Mouse (Mus musculus): ENCODE measurements at regions not wholly inside any gene's neighbourhood (a gene's known extent, or its start where the extent isn't known, plus 50 kb on each side); places are given as distances from the start of the nearest gene placed in this dataset.

DNA sequence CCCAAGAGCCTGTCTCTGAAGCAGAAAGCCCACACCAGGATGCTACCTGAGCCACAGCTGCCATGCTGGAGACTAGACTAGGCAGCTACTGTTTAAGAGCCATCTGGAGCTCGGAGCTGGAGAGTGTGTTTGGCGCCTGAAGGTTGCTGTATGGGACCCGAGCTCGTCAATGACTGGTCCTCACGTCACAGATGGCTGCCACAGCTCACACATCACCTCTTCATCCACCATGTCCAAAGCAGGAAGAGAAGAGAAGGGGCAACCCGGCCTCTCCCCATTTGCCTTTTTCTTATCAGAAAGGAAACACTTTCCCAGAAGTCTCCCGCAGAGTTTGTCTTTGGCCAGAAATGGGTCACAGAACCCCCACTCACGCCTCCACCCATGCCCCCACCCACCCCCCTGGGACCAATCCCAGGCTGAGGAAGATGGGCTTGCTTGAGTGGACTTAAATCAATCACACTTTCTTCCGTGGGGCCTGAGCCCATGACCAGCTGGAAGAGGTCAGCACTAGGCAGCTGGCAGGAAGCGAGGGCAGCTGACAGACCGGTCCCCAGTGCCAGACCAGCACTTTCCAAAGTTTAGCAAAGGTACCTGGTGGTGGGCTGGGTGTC is 53.5 kb upstream of the Ptpn1 start:
- Histone ChIP-seq H3K4me2 (ENCODE audit: low read depth, low read length) (no peak overlapping the region), H3K27ac (replicated peaks; ENCODE audit: low read depth, low read length) (no peak overlapping the region), H3K27me3 (ENCODE audit: control insufficient read depth, insufficient read depth, low read length) (no peaks in the 10 kb centered on the region), H3K4me1 (ENCODE audit: control insufficient read depth, insufficient read depth, low read length) (no peaks in the 10 kb centered on the region), H3K9me3 (replicated peaks; ENCODE audit: control insufficient read depth, low read length) (no peaks in the 10 kb centered on the region), H3K36me3 (replicated peaks; ENCODE audit: control insufficient read depth, insufficient read depth, low read depth, low read length) (no peaks in the 10 kb centered on the region), H3K9ac (replicated peaks; ENCODE audit: low read length) (no peak overlapping the region), H3K4me3 (ENCODE audit: low read depth, low read length) (no peak overlapping the region)
- WGBS, result 66% methylated on average over 10 of the region's 11 CpGs
- no peak for DNase-seq (ENCODE audit: low spot score)
- ATAC-seq (replicated peaks; ENCODE audit: insufficient number of reproducible peaks, low FRiP score, low TSS enrichment, low read depth), result no peak

DNA sequence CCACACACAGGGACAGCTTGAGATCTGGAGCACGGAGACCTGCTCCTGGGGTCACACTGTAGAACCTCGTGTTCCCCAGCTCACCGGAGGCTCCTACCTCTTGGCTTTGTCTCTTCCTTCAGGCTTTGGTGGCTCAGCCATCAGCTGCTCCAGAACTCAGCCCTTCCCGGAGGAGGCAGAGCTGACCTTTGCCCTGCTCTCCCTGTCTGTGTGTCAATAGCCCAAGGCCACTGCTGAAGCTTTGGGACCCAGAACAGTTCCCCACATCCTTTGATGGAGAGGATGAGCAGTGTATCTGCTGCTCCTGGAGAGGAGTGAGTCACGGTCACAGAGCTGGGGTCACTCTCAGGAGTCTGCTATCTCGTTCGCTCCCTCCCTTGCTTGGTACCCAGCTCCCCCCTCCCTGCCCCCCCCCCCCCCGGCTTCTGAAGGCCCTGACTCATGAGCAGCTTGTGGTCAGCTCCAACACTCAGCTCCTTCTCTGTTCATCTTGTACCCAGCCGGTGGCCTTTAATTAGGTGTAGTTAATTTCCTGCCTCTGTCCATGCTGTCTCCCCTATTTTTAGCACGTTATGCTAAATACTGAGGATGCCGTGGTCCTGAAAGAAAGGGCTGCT is 54.5 kb upstream of the Ptpn1 start:
- Histone ChIP-seq H3K36me3 (replicated peaks; ENCODE audit: control insufficient read depth, insufficient read depth, low read depth, low read length) (no peaks in the 10 kb centered on the region), H3K4me3 (ENCODE audit: low read depth, low read length) (no peak overlapping the region), H3K9me3 (replicated peaks; ENCODE audit: control insufficient read depth, low read length) (no peaks in the 10 kb centered on the region), H3K4me2 (ENCODE audit: low read depth, low read length) (no peak overlapping the region), H3K27me3 (ENCODE audit: control insufficient read depth, insufficient read depth, low read length) (no peaks in the 10 kb centered on the region), H3K27ac (replicated peaks; ENCODE audit: low read depth, low read length) (no peak overlapping the region), H3K4me1 (ENCODE audit: control insufficient read depth, insufficient read depth, low read length) (no peaks in the 10 kb centered on the region), H3K9ac (replicated peaks; ENCODE audit: low read length) (no peak overlapping the region)
- no peak for ATAC-seq (replicated peaks; ENCODE audit: insufficient number of reproducible peaks, low FRiP score, low TSS enrichment, low read depth)
- 35% methylated on average over 11 of the region's 11 CpGs for WGBS
- no peak for DNase-seq (ENCODE audit: low spot score)

DNA sequence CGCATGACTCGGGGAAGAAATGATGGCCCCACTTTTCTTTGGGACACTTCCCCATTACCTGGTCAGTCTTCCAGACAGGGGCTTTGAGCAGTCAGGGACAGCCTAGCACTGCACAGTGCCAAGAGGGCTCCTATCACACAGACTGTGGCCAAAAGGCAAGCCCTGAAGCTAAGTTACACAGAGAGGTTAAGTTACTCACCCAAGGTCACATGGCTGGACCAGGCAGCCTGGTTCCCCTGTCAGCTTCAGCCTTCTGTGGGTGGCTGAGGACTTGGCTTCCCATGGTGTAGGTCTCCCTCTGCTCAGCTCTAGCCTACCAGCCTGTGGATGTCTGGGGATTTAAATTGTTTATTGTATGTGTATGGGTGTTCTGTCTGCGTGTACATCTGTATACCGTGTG is 59.4 kb upstream of the Ptpn1 start:
- no peaks in the 10 kb centered on the region for H3K36me3 ChIP-seq (replicated peaks; ENCODE audit: control insufficient read depth, insufficient read depth, low read depth, low read length)
- no peak overlapping the region for H3K4me2 ChIP-seq (ENCODE audit: low read depth, low read length)
- DNase-seq (ENCODE audit: low spot score), result no peak
- no peaks in the 10 kb centered on the region for H3K27me3 ChIP-seq (ENCODE audit: control insufficient read depth, insufficient read depth, low read length)
- H3K9me3 ChIP-seq (replicated peaks; ENCODE audit: control insufficient read depth, low read length), result no peaks in the 10 kb centered on the region
- no peak for ATAC-seq (replicated peaks; ENCODE audit: insufficient number of reproducible peaks, low FRiP score, low TSS enrichment, low read depth)
- H3K4me3 ChIP-seq (ENCODE audit: low read depth, low read length), result no peak overlapping the region
- H3K27ac ChIP-seq (replicated peaks; ENCODE audit: low read depth, low read length), result no peak overlapping the region
- no peaks in the 10 kb centered on the region for H3K4me1 ChIP-seq (ENCODE audit: control insufficient read depth, insufficient read depth, low read length)
- WGBS, result 94% methylated on average over 4 of the region's 4 CpGs
- H3K9ac ChIP-seq (replicated peaks; ENCODE audit: low read length), result no peak overlapping the region

DNA sequence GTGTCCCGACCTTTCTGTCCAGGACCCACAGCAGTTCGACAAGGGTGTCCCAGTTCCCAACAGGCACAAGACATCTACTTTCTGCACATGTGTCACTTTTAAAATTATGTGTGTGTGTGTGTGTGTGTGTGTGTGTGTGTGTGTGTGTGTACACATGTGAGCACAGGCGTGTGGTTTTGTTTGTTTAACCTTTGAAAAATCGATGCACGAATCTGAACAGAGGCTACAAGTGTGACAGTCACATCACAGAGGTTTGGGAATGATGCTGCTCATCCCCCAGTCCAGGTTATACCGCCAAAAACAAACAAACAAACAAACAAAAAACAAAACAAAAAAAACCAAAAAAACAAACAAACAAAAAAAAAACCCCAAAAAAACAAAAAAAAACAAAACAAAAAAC is 61.7 kb upstream of the Ptpn1 start:
- ATAC-seq (replicated peaks; ENCODE audit: insufficient number of reproducible peaks, low FRiP score, low TSS enrichment, low read depth) (no peak), DNase-seq (ENCODE audit: low spot score) (no peak)
- Histone ChIP-seq H3K36me3 (replicated peaks; ENCODE audit: control insufficient read depth, insufficient read depth, low read depth, low read length) (no peaks in the 10 kb centered on the region), H3K4me1 (ENCODE audit: control insufficient read depth, insufficient read depth, low read length) (no peaks in the 10 kb centered on the region), H3K9ac (replicated peaks; ENCODE audit: low read length) (no peak overlapping the region), H3K4me2 (ENCODE audit: low read depth, low read length) (no peak overlapping the region), H3K4me3 (ENCODE audit: low read depth, low read length) (no peak overlapping the region), H3K27ac (replicated peaks; ENCODE audit: low read depth, low read length) (no peak overlapping the region), H3K27me3 (ENCODE audit: control insufficient read depth, insufficient read depth, low read length) (no peaks in the 10 kb centered on the region), H3K9me3 (replicated peaks; ENCODE audit: control insufficient read depth, low read length) (no peaks in the 10 kb centered on the region)
- WGBS, result 84% methylated on average over 6 of the region's 6 CpGs

DNA sequence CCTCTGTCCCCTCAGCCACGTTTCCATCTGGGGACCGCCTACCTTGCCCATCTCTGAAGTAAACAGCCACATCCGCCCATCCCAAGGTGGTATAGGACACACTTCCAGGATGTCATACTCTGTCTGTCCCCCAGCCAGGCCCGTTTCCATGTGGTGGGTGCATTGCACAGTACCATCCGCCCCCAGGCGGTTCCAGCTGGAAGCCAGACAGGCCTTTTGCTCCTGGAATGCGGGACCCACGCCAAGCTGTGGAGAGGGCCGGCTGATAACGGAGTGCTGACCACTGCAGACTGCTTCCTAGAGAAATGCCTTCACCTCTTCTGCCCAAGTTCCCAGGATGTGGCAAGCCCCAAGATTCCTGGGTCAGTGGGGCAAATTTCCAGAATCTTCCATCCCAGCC is 65.1 kb upstream of the Ptpn1 start:
- Histone ChIP-seq H3K27me3 (ENCODE audit: control insufficient read depth, insufficient read depth, low read length) (no peaks in the 10 kb centered on the region), H3K27ac (replicated peaks; ENCODE audit: low read depth, low read length) (no peak overlapping the region), H3K9ac (replicated peaks; ENCODE audit: low read length) (no peak overlapping the region), H3K4me3 (ENCODE audit: low read depth, low read length) (no peak overlapping the region), H3K4me1 (ENCODE audit: control insufficient read depth, insufficient read depth, low read length) (no peaks in the 10 kb centered on the region), H3K36me3 (replicated peaks; ENCODE audit: control insufficient read depth, insufficient read depth, low read depth, low read length) (no peaks in the 10 kb centered on the region), H3K4me2 (ENCODE audit: low read depth, low read length) (no peak overlapping the region), H3K9me3 (replicated peaks; ENCODE audit: control insufficient read depth, low read length) (no peaks in the 10 kb centered on the region)
- WGBS, result 52% methylated on average over 10 of the region's 10 CpGs
- ATAC-seq (replicated peaks; ENCODE audit: insufficient number of reproducible peaks, low FRiP score, low TSS enrichment, low read depth) (no peak), DNase-seq (ENCODE audit: low spot score) (no peak)

DNA sequence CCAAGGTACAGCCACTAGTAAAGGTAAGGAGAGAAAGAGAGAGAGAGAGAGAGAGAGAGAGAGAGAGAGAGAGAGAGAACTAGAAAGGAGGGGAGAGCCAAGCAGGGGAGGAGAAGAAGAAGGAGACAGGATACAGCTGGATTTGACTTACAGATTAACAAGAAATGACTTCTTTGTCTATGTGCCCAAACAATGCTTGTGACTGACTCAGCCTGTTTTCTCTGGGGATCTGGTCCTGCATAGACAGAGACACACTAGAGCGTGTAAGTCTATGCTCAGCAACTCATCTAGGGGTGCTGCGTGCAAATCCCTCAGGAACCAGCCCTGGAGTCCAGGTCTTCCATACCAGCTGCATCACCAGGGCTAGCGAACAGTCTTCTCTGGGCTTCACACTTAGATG is 66.3 kb upstream of the Ptpn1 start:
- Histone ChIP-seq H3K4me2 (ENCODE audit: low read depth, low read length) (no peak overlapping the region), H3K27me3 (ENCODE audit: control insufficient read depth, insufficient read depth, low read length) (no peaks in the 10 kb centered on the region), H3K4me3 (ENCODE audit: low read depth, low read length) (no peak overlapping the region), H3K4me1 (ENCODE audit: control insufficient read depth, insufficient read depth, low read length) (no peaks in the 10 kb centered on the region), H3K27ac (replicated peaks; ENCODE audit: low read depth, low read length) (no peak overlapping the region), H3K9ac (replicated peaks; ENCODE audit: low read length) (no peak overlapping the region), H3K36me3 (replicated peaks; ENCODE audit: control insufficient read depth, insufficient read depth, low read depth, low read length) (no peaks in the 10 kb centered on the region), H3K9me3 (replicated peaks; ENCODE audit: control insufficient read depth, low read length) (no peaks in the 10 kb centered on the region)
- no peak for ATAC-seq (replicated peaks; ENCODE audit: insufficient number of reproducible peaks, low FRiP score, low TSS enrichment, low read depth)
- DNase-seq (ENCODE audit: low spot score), result no peak
- 86% methylated on average over 3 of the region's 3 CpGs for WGBS

DNA sequence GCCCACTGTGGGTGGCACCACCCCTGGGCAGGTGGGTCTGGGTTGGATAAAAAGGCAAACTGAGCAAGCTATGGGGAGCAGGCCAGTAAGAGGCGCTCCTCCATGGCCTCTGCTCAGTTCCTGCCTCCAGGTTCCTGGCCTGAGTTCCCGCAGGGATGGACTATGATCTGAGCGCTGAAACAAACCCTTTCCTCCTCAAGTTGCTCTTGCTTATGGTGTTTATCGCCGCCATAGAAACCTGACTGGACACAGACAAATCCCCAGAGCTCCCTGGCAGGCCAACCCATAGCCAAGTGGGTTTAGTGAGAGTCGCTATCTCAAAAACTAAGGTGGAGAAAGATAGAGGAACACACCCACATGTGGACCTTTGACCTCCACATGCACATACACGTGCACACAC is 67.2 kb upstream of the Ptpn1 start:
- no peaks in the 10 kb centered on the region for H3K27me3 ChIP-seq (ENCODE audit: control insufficient read depth, insufficient read depth, low read length)
- no peak overlapping the region for H3K27ac ChIP-seq (replicated peaks; ENCODE audit: low read depth, low read length)
- 76% methylated on average over 7 of the region's 7 CpGs for WGBS
- H3K36me3 ChIP-seq (replicated peaks; ENCODE audit: control insufficient read depth, insufficient read depth, low read depth, low read length), result no peaks in the 10 kb centered on the region
- H3K4me1 ChIP-seq (ENCODE audit: control insufficient read depth, insufficient read depth, low read length), result no peaks in the 10 kb centered on the region
- DNase-seq (ENCODE audit: low spot score) (no peak), ATAC-seq (replicated peaks; ENCODE audit: insufficient number of reproducible peaks, low FRiP score, low TSS enrichment, low read depth) (no peak)
- no peak overlapping the region for H3K4me2 ChIP-seq (ENCODE audit: low read depth, low read length)
- no peak overlapping the region for H3K9ac ChIP-seq (replicated peaks; ENCODE audit: low read length)
- no peaks in the 10 kb centered on the region for H3K9me3 ChIP-seq (replicated peaks; ENCODE audit: control insufficient read depth, low read length)
- H3K4me3 ChIP-seq (ENCODE audit: low read depth, low read length), result no peak overlapping the region

DNA sequence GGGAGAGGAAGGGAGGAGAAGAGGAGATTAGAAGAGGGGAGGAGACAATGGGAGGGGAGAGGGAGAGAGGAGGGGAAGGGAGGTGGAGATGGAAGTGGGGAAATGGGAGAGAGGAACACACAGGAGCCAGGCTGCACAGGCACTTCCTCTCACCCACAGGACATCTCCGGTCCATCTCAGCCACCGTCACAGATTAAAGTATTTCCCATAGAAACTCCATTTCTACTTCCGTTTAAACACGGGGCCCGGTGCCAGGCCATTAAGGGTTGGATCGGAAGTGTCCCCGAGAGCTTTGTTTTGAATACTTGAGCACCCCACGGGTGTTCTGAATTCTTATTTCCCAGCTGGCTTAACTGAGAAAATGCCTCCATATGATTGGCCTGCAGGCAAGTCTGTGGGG is 67.6 kb upstream of the Ptpn1 start:
- no peak overlapping the region for H3K4me3 ChIP-seq (ENCODE audit: low read depth, low read length)
- no peaks in the 10 kb centered on the region for H3K9me3 ChIP-seq (replicated peaks; ENCODE audit: control insufficient read depth, low read length)
- H3K4me2 ChIP-seq (ENCODE audit: low read depth, low read length), result no peak overlapping the region
- DNase-seq (ENCODE audit: low spot score) (no peak), ATAC-seq (replicated peaks; ENCODE audit: insufficient number of reproducible peaks, low FRiP score, low TSS enrichment, low read depth) (no peak)
- WGBS, result 56% methylated on average over 8 of the region's 8 CpGs
- H3K36me3 ChIP-seq (replicated peaks; ENCODE audit: control insufficient read depth, insufficient read depth, low read depth, low read length), result no peaks in the 10 kb centered on the region
- H3K27me3 ChIP-seq (ENCODE audit: control insufficient read depth, insufficient read depth, low read length), result no peaks in the 10 kb centered on the region
- no peak overlapping the region for H3K27ac ChIP-seq (replicated peaks; ENCODE audit: low read depth, low read length)
- no peak overlapping the region for H3K9ac ChIP-seq (replicated peaks; ENCODE audit: low read length)
- no peaks in the 10 kb centered on the region for H3K4me1 ChIP-seq (ENCODE audit: control insufficient read depth, insufficient read depth, low read length)
